Mouse (Mus musculus): Measurements from ENCODE around the gene Fkbpl.

Fkbpl gene

DNA sequence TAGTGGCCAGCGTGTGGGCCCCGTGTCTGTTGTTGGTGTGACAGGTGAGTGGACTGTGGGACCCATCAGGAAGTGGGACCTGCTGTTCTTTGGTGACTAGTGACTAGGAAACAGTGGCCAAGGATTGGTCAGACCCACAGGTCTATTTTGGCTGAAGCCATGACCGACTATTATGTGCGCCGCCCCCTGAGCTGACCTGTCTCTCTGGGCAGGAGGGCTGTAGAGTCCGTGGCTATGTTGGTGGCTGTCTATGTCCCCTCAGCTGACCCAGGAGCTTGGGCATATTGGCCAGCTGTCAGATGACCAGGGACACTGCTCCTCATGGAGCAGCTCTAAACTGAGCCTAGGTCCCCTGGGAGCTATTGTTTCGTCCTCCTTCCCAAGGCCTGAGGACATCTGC is 44.3 kb downstream of the Fkbpl start:
- in situ Hi-C loops (cut with MboI), result no loop called here

DNA sequence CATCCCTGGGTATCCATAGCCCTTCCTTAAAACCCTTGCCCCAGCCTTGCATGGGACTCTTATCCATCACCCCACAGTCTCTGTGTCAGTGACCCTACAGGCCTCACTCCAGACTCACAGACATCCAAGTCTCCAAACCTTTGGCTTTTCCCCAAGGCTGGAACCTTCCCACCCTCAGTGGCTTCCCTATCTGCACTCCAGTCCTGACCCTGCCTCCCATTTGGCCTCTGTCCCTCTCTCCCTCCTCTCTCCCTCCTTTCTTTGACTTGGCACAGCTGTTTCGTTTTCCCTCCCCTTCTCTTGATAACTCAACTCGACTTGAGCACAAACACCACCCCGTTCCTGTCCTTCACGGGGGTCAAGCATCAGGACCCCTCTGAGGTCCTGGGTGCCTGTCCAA is 45.9 kb downstream of the Fkbpl start:
- in situ Hi-C loops (cut with MboI), result no loop called here

DNA sequence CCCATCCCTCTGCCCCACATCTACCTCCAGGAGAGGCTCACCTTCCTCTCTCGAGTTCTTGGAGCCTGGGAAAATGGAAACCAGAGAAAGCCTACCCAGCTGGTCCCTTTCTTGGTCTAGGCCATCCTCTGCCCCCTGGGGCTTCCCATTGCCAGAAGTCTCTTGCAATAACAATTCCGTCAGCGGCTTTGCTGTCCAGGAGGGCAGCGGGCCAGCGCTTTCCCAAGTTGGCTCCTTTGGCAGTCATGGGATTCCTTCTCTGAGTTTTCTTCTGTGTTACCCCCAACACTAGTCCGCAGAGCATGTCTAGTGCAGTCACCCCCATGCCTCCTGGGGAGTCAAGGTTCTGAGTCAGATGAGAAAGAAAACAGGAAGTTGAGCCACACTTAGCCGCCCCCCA is 48.3 kb downstream of the Fkbpl start:
- in situ Hi-C loops (cut with MboI), result no loop called here
